Mouse (Mus musculus) CD4-positive naive resting alpha-beta T cell, adult 57 days (primary cell): Measurements from ENCODE around the gene Olfr39. TPM values are rescaled to one million over a fixed set of nuclear protein-coding genes. Genes with fewer than 3 reads are reported as not detected.

ENCODE experiments used
- total RNA-seq: library from RNA; stranded (reverse); gene quantifications from one replicate; pipeline ENCODE4 v1.2.4, GENCODE M21; 2023

Olfr39 gene
- 0.38 TPM for total RNA-seq

DNA sequence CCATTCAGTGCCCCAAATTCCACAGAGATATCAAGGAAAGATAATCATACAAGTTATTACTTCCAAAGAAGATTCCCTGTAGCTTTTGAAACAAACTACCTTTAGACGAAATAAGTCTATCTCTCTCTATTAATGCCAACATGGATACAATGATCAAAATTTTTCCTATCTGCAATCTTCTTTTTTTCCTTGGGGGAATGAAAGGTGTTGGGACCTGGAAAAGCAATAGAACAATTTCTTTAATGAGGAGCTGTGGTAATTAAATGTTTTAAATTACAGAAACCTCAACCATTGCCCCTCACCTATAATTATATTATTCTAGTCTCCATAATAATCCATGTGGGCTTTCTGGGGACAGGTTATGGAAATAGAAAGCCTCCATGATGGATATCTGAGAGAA is at the start of gene Olfr39:
Olfr39 (plus strand) TSS at position 301 of the 400 bp plus-strand sequence.

GRCm38 (mm10) chr9:20236819-20237218 is 45.3 kb upstream of the Olfr39 start, which contains the start of gene Olfr872:
Gene Olfr872, plus strand, starts transcription at chr9:20237119.

DNA sequence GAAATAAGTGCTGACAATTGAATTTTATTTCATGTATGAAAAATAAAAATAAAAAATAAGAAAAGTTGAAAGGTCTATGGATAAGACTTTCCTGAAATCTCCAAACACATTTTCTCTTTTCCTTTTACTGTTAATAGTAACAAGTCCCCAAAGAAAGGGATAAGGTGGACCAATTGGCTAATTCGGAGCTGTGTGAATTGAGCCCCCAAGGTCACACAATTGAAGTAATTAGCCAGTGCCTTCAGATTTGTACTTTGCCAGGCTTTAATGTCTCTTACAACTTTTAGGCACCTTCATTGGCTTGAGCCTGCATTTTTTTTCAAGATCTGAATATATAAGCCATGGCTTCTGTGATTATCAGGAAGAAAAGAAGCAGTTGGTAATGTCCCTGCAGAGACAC is 16.1 kb downstream of the Olfr39 start, which contains the start of gene Olfr873:
Olfr873 (plus strand) TSS at position 301 of the 400 bp plus-strand sequence.

DNA sequence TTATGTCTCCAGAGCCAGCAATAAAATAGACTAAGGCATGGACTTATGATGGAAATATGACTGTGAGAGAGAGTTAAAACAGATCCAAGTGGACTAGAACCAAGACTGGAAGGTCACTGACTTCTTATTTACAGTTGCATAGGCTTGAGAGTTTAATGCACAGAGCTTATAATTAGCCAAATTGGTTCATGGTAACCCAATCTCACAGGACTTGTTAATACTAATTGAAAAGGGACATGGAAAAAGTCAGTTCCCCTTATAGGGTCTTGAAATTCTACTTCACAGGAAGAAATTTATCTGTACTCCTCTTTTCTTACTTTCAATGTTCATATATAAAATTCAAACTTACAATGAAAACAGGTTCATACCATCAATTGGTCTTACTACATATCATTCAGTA is 53.8 kb downstream of the Olfr39 start, which contains the start of gene Olfr18:
Olfr18 (minus strand) TSS at position 101 of the 400 bp plus-strand sequence.

Other genes with a start within 250 kb of the Olfr39 start
- not detected for gene Olfr867, start 224.8 kb upstream of the Olfr39 start, total RNA-seq
- gene Olfr868, start 183.7 kb upstream of the Olfr39 start, total RNA-seq = not detected
- gene Olfr869, start 153.3 kb upstream of the Olfr39 start, total RNA-seq = not detected
- not detected for gene Olfr870, start 108.3 kb upstream of the Olfr39 start, total RNA-seq
- gene Olfr871, start 70.1 kb upstream of the Olfr39 start, total RNA-seq = not detected
- gene Olfr872, start 45.2 kb upstream of the Olfr39 start, total RNA-seq = not detected
- gene Olfr873, start 16.2 kb downstream of the Olfr39 start, total RNA-seq = not detected
- not detected for gene Olfr18, start 53.7 kb downstream of the Olfr39 start, total RNA-seq
- 8.2 TPM for gene Zfp560, start 102.8 kb downstream of the Olfr39 start, total RNA-seq
- 39.0 TPM for gene Zfp26, start 177.8 kb downstream of the Olfr39 start, total RNA-seq
- gene Zfp426, start 210.4 kb downstream of the Olfr39 start, total RNA-seq = 22.4 TPM
- 34.5 TPM for gene Zfp266, start 239.1 kb downstream of the Olfr39 start, total RNA-seq